Mouse (Mus musculus): ENCODE data around the gene Kel. TPM values are rescaled to one million over a fixed set of nuclear protein-coding genes. Genes with fewer than 3 reads are reported as not detected.

The Kel gene
- total RNA-seq (2012; rRNA removed) (not detected in 2 replicates), total RNA-seq (2014; rRNA removed) (not detected in 2 replicates), polyA plus RNA-seq (2012; ENCODE audit: insufficient read length, low read depth) (not detected in 2 replicates)

DNA sequence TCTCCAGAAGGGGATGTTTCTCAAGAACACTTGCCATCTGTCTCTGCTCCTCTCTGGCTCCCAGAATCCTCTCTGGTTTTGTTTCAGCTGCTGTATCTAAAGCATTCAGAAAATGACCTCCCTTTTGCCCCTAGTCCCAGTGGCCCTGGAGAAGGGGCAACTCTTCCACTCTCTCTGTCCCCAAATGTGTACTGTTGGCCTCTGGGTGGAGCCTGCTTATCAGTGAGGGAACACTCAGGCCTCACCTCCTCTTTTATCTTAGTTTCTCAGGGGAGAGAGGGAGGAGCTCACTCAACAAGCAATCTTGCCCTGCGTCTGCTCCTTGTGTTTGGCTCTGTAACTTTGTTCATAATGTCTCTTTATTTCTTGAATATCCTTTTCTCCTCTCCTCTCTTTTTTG is at the start of gene Kel:
Gene Kel, minus strand, starts transcription at position 217 of the 400 bp plus-strand sequence.
- no peak for DNase-seq (ENCODE audit: extremely low read depth)
- no peak within 1 kb of the TSS for H3K27ac ChIP-seq (ENCODE audit: insufficient read depth, low read depth)
- H3K4me2 ChIP-seq (ENCODE audit: insufficient read depth, low read depth, poor library complexity, severe bottlenecking), result no peak within 1 kb of the TSS
- no peaks in the 10 kb centered on the region for H3K9me3 ChIP-seq (replicated peaks; ENCODE audit: low read length)
- dilution Hi-C loops (cut with MboI; ENCODE audit: extremely low pct_ligation_motif_present, extremely low pct_unique_long_range_greater_than_20kb, low sequenced_read_pairs), result no loop called here
- H3K36me3 ChIP-seq (replicated peaks in 1 of 2; ENCODE audit: control insufficient read depth in 1 of 2, insufficient read depth in 1 of 2, low read length in 1 of 2), result no peaks in the 10 kb centered on the region
- in situ Hi-C loops (cut with MboI; ENCODE audit: low pct_ligation_motif_present, low pct_unique_long_range_greater_than_20kb, low sequenced_read_pairs), result no loop called here
- H3K9ac ChIP-seq (ENCODE audit: insufficient read depth, low read depth), result no peak within 1 kb of the TSS
- no peak for TF ChIP-seq MAFK (IDR thresholded peaks at IDR 0.05; ENCODE audit: insufficient replicate concordance, low read length)
- no peak for TF ChIP-seq ETS1 (conservative IDR thresholded peaks at IDR 0.05; ENCODE audit: low read depth, low read length)
- TF ChIP-seq E2F4 (IDR thresholded peaks at IDR 0.05; ENCODE audit: insufficient replicate concordance, low read depth, low read length), result no peak
- no peak for TF ChIP-seq CHD2 (IDR thresholded peaks at IDR 0.05; ENCODE audit: low read length)
- no peak for TF ChIP-seq NELFE (IDR thresholded peaks at IDR 0.05; ENCODE audit: low read depth, low read length)
- TF ChIP-seq ZMIZ1 (IDR thresholded peaks at IDR 0.05; ENCODE audit: low read depth, low read length), result no peak
- no peak for TF ChIP-seq BHLHE40 (IDR thresholded peaks at IDR 0.05; ENCODE audit: low read depth, low read length)
- TF ChIP-seq MAX (IDR thresholded peaks at IDR 0.05; ENCODE audit: low read length), result no peak
- no peak for TF ChIP-seq CTCF (conservative IDR thresholded peaks at IDR 0.05 in 1 of 2, IDR thresholded peaks at IDR 0.05 in 1 of 2; ENCODE audit: low read depth in 2 of 2, low read length in 2 of 2)
- TF ChIP-seq MYC (IDR thresholded peaks at IDR 0.05; ENCODE audit: low read depth, low read length), result no peak
- no peak for TF ChIP-seq USF2 (conservative IDR thresholded peaks at IDR 0.05; ENCODE audit: low read depth, low read length)
- no peak for TF ChIP-seq TCF12 (IDR thresholded peaks at IDR 0.05; ENCODE audit: low read depth, low read length)
- no peak for TF ChIP-seq POLR2AphosphoS2 (IDR thresholded peaks at IDR 0.05; ENCODE audit: low read depth, low read length)
- TF ChIP-seq ZC3H11A (IDR thresholded peaks at IDR 0.05; ENCODE audit: low read depth, low read length), result no peak
- no peak for TF ChIP-seq SMC3 (IDR thresholded peaks at IDR 0.05; ENCODE audit: low read depth, low read length)
- no peak within 1 kb of the TSS for H3K4me3 ChIP-seq (replicated peaks in 1 of 3; ENCODE audit: low read depth in 2 of 3, low read length in 2 of 3, poor library complexity in 1 of 3)
- H3K27me3 ChIP-seq (replicated peaks), result no peaks in the 10 kb centered on the region
- no peaks in the 10 kb centered on the region for H3K4me1 ChIP-seq (ENCODE audit: control insufficient read depth in 1 of 2, insufficient read depth in 2 of 2)
- no peaks in the 10 kb centered on the region for H3K79me2 ChIP-seq (replicated peaks; ENCODE audit: control insufficient read depth, extremely low read depth, insufficient read depth, poor library complexity, severe bottlenecking)

DNA sequence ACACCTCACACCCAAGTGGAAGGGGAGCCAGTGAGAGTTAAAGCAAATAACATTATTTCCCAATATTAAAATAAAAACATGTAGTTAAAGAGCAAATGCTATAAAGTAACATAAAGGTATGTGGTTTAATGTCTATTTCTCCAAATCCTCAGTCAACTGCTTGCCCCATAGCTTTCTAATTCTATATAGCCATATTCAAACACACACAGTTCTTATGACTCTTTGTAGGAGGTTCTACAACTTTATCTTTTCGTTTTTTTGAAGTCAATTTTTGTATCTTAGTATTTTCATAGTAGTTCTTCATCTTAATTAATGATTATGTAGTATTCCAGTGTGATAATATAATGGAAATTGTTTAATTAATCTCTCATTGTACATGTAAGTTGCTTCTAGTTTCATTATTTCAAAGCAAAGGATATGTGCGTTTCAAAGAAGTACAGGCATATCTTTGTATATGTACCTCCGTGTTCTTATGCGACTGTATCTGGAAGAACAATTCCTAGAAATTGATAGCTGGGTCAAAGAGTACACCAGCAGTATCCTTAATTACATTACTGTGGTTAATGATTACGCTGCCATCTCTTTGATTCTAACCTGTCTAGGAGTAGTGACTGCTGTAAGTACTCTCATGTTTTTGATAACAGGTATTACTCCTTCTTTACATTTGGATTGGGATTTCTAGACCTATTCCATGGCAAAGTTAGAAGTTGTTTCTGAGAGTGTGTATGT is 40.7 kb upstream of the Kel start:
- TF ChIP-seq ZKSCAN1 (IDR thresholded peaks at IDR 0.05; ENCODE audit: borderline replicate concordance, low read depth, low read length) (no peak), BHLHE40 (IDR thresholded peaks at IDR 0.05; ENCODE audit: low read depth, low read length) (no peak), SMC3 (IDR thresholded peaks at IDR 0.05; ENCODE audit: low read depth, low read length) (no peak), ZC3H11A (IDR thresholded peaks at IDR 0.05; ENCODE audit: low read depth, low read length) (no peak), POLR2A (IDR thresholded peaks at IDR 0.05; ENCODE audit: low read depth, low read length) (no peak), MAZ (IDR thresholded peaks at IDR 0.05; ENCODE audit: low read depth, low read length) (no peak), KAT2A (IDR thresholded peaks at IDR 0.05; ENCODE audit: insufficient replicate concordance, low read length) (no peak), JUND (conservative IDR thresholded peaks at IDR 0.05; ENCODE audit: low read depth, low read length) (no peak), CTCF (conservative IDR thresholded peaks at IDR 0.05 in 1 of 2, IDR thresholded peaks at IDR 0.05 in 1 of 2; ENCODE audit: low read depth in 2 of 2, low read length in 2 of 2) (no peak), CHD1 (IDR thresholded peaks at IDR 0.05; ENCODE audit: low read depth, low read length) (no peak), MAFK (IDR thresholded peaks at IDR 0.05; ENCODE audit: insufficient replicate concordance, low read length) (no peak), USF2 (conservative IDR thresholded peaks at IDR 0.05; ENCODE audit: low read depth, low read length) (no peak)
- in situ Hi-C loops (cut with MboI; ENCODE audit: low pct_ligation_motif_present, low pct_unique_long_range_greater_than_20kb, low sequenced_read_pairs), result no loop called here
- Histone ChIP-seq H3K9me3 (replicated peaks; ENCODE audit: low read length) (no peaks in the 10 kb centered on the region), H3K4me1 (ENCODE audit: control insufficient read depth in 1 of 2, insufficient read depth in 2 of 2) (no peaks in the 10 kb centered on the region), H3K27me3 (replicated peaks) (no peaks in the 10 kb centered on the region), H3K27ac (ENCODE audit: insufficient read depth, low read depth) (no peak overlapping the region), H3K79me2 (replicated peaks; ENCODE audit: control insufficient read depth, extremely low read depth, insufficient read depth, poor library complexity, severe bottlenecking) (no peaks in the 10 kb centered on the region), H3K36me3 (replicated peaks in 1 of 2; ENCODE audit: control insufficient read depth in 1 of 2, insufficient read depth in 1 of 2, low read length in 1 of 2) (no peaks in the 10 kb centered on the region), H3K9ac (ENCODE audit: insufficient read depth, low read depth) (no peak overlapping the region), H3K4me3 (replicated peaks in 1 of 3; ENCODE audit: low read depth in 2 of 3, low read length in 2 of 3, poor library complexity in 1 of 3) (no peak overlapping the region), H3K4me2 (ENCODE audit: insufficient read depth, low read depth, poor library complexity, severe bottlenecking) (no peak overlapping the region)
- dilution Hi-C loops (cut with MboI; ENCODE audit: extremely low pct_ligation_motif_present, extremely low pct_unique_long_range_greater_than_20kb, low sequenced_read_pairs), result no loop called here
- DNase-seq (ENCODE audit: extremely low read depth), result no peak

Measured in CH12.LX (cell line).